Mouse (Mus musculus) heart, embryonic 11.5 days (tissue): ENCODE measurements at regions not wholly inside any gene's neighbourhood (a gene's known extent, or its start where the extent isn't known, plus 50 kb on each side); places are given as distances from the start of the nearest gene placed in this dataset.

Experiments
- ATAC-seq: fragments of 200-750 bp; cut with Nextera tagmentation; replicated peaks from 2 replicates; pipeline ENCODE4 v1.8.0; 2017; ENCODE audit warnings: moderate library complexity; ENCODE audit not compliant: insufficient number of reproducible peaks, low FRiP score, low TSS enrichment
- H3K27ac ChIP-seq: fragments of 300-500 bp; sonication (generic); 2 replicates; pipeline ENCODE4 v1.5.1; 2014; ENCODE audit warnings: mild to moderate bottlenecking, low read depth, low read length
- H3K27me3 ChIP-seq: fragments of 300-500 bp; sonication (generic); 2 replicates; pipeline ENCODE4 v1.6.1; 2014; ENCODE audit warnings: mild to moderate bottlenecking, low read length, mixed read lengths; ENCODE audit not compliant: control insufficient read depth, insufficient read depth
- H3K36me3 ChIP-seq: fragments of 300-500 bp; sonication (generic); 2 replicates; pipeline ENCODE4 v1.6.1; 2014; ENCODE audit warnings: mild to moderate bottlenecking, low read length, moderate library complexity, mixed read lengths; ENCODE audit not compliant: control insufficient read depth, insufficient read depth
- H3K4me1 ChIP-seq: fragments of 300-500 bp; sonication (generic); 2 replicates; pipeline ENCODE4 v1.6.1; 2014; ENCODE audit warnings: low read length; ENCODE audit not compliant: control insufficient read depth, insufficient read depth
- H3K4me2 ChIP-seq: fragments of 300-500 bp; sonication (generic); 2 replicates; pipeline ENCODE4 v1.6.1; 2014; ENCODE audit warnings: mild to moderate bottlenecking, moderate library complexity
- H3K4me3 ChIP-seq: fragments of 300-500 bp; sonication (generic); 2 replicates; pipeline ENCODE4 v1.5.1; 2014; ENCODE audit warnings: low read depth, low read length
- H3K9ac ChIP-seq: fragments of 300-500 bp; sonication (generic); 2 replicates; pipeline ENCODE4 v1.6.1; 2014; ENCODE audit warnings: mild to moderate bottlenecking, low read depth, low read length, moderate library complexity
- H3K9me3 ChIP-seq: fragments of 300-500 bp; sonication (generic); replicated peaks from 2 replicates; pipeline ENCODE4 v1.6.1; 2016; ENCODE audit warnings: low read length; ENCODE audit not compliant: control insufficient read depth
- WGBS: fragments of 180-500 bp; shearing (Covaris S2); extraction: QIAGEN DNeasy Blood & Tissue Kit; methylation state at CpG from one replicate; pipeline ENCODE4 v1.1.7; 2014; ENCODE audit not compliant: insufficient replicate concordance; 5-methylcytosine and 5-hydroxymethylcytosine counted together

DNA sequence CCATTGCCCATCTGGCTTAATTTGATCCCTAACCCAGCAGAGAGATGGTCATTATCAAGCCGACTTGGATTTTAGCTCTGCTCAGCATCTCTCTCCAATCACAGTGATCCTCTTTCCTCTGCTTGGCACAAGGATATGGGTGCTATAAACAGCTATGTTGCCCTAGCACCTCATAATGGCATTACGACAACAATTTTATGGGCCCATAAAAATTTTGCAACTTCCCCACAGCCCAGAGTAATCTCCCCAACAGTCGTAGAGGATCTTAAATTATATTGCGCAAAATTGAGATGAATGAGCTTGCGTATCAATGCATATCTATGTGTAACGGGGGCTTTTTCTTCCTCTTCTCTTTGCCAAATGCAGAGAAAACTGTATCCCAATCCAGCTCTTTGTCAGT lies 329.4 kb downstream of the Hlx start:
- ATAC-seq = no peak
- WGBS = 86% methylated on average over 6 of the region's 6 CpGs
- Histone ChIP-seq H3K4me3 (no peak overlapping the region), H3K36me3 (no peaks in the 10 kb centered on the region), H3K27ac (no peak overlapping the region), H3K9ac (no peak overlapping the region), H3K4me1 (no peaks in the 10 kb centered on the region), H3K9me3 (no peaks in the 10 kb centered on the region), H3K4me2 (no peak overlapping the region), H3K27me3 (no peaks in the 10 kb centered on the region)

DNA sequence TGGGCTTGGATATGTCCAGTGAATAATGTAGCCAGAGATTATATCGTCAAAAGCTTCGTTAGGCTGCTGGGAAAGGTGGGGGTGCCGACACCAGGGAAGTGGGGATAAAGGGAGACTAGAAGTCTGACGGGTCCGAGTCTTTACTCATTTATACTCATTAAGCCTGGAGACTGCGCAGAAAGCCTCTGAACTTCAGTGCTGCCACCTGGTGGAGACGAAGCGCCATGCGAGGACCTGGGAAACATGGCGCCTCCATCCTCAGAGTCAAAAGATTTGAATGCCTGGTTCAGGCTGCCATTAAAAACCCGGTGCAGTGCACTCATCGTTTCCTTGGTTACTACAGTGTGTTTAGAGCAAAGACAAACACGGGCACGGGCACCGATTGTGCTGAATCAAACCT lies 337.2 kb downstream of the Hlx start:
- Histone ChIP-seq H3K4me1 (no peaks in the 10 kb centered on the region), H3K4me2 (no peak overlapping the region; the same call in 1 of the 2 replicates), H3K9ac (no peak overlapping the region), H3K4me3 (no peak overlapping the region), H3K27ac (no peak overlapping the region), H3K9me3 (no peaks in the 10 kb centered on the region), H3K36me3 (no peaks in the 10 kb centered on the region), H3K27me3 (no peaks in the 10 kb centered on the region)
- 50% methylated on average over 15 of the region's 15 CpGs for WGBS
- ATAC-seq = no peak

DNA sequence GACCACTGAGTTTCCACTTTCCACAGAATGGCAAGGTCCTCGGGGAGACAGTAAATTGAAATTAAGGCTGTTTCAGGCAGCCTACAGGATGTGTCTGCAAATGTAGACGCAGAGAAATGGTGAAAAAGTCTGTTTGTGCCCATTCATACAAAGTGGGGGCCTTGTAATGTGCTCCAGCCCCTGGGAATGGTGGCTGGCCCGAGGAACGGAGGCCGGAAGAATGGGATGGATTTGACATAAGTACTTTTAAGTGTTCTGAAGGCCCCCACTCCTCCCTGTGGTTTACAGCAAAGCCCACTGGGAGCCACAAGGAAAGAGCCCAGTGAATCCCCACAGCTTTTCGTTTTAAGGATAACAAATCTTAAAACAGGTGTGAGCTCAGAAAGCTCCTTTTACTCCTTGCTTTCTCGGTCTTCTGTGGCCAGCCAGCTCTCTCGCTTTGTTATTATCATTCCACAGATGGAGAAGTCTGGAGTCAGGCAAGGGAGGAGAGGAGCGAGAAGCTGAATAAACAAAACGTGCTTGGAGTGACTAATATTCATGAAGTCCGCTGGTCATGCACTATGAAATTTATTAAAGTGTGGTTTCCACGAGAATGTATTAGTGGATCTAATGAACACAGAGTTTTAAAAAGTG lies 337.7 kb downstream of the Hlx start:
- no peak for ATAC-seq
- Histone ChIP-seq H3K4me1 (no peaks in the 10 kb centered on the region), H3K27ac (no peak overlapping the region), H3K4me2 (no peak overlapping the region; the same call in 1 of the 2 replicates), H3K36me3 (no peaks in the 10 kb centered on the region), H3K27me3 (no peaks in the 10 kb centered on the region), H3K9ac (no peak overlapping the region), H3K9me3 (no peaks in the 10 kb centered on the region), H3K4me3 (no peak overlapping the region)
- 76% methylated on average over 12 of the region's 12 CpGs for WGBS

DNA sequence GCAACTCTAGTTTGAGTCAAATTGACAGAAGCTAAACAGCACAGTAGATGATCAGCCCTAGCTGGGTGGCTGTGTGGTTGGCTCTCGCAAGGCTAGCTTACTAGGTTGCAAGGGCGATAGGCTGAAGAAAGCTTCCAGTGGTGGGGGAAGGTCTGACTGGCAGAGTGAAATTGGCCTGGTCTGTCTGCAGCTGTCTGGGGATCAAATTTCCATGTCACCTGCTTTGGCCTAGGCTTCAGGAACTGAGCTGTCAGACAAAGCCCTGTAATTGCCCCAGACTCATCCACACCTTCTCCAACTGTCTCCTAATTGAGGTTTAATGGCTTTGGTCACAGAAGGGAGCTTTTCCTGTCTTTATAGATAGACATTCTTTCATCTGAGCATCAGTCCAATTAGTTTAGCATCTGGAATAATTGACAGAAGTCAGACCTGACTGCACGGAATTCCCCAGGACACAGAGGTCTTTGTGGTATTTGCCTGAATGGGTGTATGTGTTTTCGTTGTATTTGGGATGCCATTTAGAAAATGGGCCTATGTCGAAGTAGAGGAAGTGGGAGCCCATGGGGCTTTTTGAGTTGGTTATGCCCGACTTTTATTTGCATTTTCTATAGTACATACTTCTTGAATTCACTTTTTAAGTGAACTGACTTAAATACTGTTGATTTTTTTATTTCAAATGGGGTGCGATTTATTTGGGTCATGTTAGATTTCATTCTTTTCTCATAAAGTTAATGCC lies 348.2 kb downstream of the Hlx start:
- no peaks in the 10 kb centered on the region for H3K4me1 ChIP-seq
- H3K9ac ChIP-seq = no peak overlapping the region
- no peak overlapping the region for H3K27ac ChIP-seq
- H3K4me2 ChIP-seq = no peak overlapping the region
- no peak for ATAC-seq
- H3K36me3 ChIP-seq = no peaks in the 10 kb centered on the region
- no peaks in the 10 kb centered on the region for H3K9me3 ChIP-seq
- H3K27me3 ChIP-seq = no peaks in the 10 kb centered on the region
- H3K4me3 ChIP-seq = no peak overlapping the region
- 67% methylated on average over 7 of the region's 7 CpGs for WGBS

DNA sequence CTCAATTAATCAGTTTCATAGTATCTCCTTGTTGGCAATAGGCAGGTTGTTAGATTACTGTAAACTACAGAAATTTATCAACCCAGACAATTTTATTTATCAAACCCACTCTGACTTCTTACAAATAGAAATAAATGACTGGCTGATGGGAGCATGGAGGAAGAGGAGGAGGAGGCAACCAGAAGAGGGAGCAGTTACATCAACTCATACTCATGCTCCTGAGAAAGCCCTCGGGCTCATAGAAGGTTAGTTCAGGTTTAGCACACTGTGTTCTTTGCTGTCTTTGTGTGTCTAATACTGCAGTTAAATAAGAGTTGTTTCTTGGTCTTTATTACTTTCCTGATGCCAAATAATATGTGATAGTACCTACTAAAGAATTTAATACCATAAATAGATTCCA lies 344.6 kb upstream of the 1700056E22Rik start:
- no peak for ATAC-seq
- WGBS = 74% methylated on average over 1 of the region's 1 CpGs
- no peak overlapping the region for H3K4me3 ChIP-seq
- no peaks in the 10 kb centered on the region for H3K36me3 ChIP-seq
- H3K27ac ChIP-seq = no peak overlapping the region
- no peak overlapping the region for H3K9ac ChIP-seq
- H3K9me3 ChIP-seq = no peaks in the 10 kb centered on the region
- H3K4me2 ChIP-seq = no peak overlapping the region
- no peaks in the 10 kb centered on the region for H3K27me3 ChIP-seq
- no peaks in the 10 kb centered on the region for H3K4me1 ChIP-seq

DNA sequence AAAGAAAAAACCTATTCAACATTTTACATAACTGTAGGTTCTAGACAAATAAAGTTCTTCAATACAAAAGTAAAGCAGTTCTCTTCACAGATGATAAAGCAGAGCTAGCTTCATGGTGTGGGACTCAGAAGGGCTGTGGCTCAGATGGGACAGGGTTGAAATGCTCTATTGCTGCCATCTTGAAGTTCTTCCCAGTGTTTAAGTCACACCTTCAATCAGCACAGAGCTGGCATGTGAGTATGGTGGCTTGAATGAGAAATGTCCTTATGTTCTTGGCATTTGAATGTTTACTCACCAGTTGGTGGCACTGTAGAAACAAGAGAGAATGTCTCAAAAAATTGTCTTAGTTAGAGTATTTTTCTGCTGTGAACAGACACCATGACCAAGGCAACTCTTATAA lies 330.9 kb upstream of the 1700056E22Rik start:
- Histone ChIP-seq H3K27me3 (no peaks in the 10 kb centered on the region), H3K9ac (no peak overlapping the region), H3K27ac (no peak overlapping the region), H3K4me2 (no peak overlapping the region), H3K9me3 (no peaks in the 10 kb centered on the region), H3K4me1 (no peaks in the 10 kb centered on the region), H3K36me3 (no peaks in the 10 kb centered on the region), H3K4me3 (no peak overlapping the region)
- ATAC-seq = no peak

DNA sequence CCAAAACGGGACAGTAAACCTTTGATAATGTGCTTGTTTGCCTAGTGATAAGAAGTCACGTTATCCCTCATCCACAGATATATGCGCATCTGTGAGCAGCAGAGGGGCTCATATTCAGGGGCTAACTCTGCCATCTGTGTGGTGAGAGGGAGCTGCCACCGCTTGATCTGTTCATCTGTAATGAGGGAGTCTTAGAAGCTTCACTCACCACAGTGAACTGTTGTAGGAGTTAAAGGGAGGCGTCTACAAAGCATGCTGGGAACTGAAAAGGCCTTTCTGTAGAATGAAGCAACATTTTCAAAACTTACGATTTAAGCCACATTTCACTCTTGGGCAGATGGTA lies 324.1 kb upstream of the 1700056E22Rik start:
- ATAC-seq = no peak
- Histone ChIP-seq H3K4me1 (0 out of 2 replicates have a peak, but pooled peaks cover 5% of the 10 kb centered on the region), H3K4me3 (no peak overlapping the region), H3K4me2 (no peak overlapping the region), H3K36me3 (no peaks in the 10 kb centered on the region), H3K27me3 (no peaks in the 10 kb centered on the region), H3K9ac (no peak overlapping the region), H3K27ac (no peak overlapping the region), H3K9me3 (no peaks in the 10 kb centered on the region)
- WGBS = 49% methylated on average over 6 of the region's 6 CpGs

DNA sequence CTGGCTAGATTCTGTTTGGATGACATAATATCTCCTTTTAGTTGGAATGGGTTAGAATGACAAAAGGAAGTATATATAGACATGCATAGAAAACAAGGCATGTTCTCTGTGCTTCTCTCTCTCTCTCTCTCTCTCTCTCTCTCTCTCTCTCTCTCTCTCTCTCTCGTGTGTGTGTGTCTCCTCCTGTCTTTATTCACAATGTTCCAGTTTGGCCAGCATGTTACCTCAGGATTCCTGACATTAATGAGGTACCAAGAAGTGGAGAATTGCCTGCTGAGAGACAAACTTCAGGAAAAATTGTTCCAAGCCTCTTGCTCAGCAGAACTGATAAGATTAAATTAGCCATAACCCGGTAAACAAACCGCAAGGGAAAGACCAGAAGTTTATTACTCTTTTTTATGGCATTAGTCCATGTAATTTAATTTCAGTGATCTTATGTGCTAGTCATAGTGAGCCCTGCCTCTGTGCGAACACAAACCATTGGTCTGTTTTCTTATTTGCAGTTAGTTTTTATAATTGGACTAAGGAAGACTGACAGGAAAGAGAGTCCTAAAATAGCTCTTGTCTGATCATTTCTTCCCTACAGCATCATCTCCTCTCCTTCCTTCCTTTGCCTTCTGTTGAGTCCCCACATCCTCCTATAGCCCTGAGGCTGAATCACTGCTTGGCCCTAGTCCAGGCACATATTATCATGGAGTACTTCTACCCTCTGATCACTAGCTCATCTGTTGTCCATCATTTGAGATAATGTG lies 323.5 kb upstream of the 1700056E22Rik start:
- H3K9me3 ChIP-seq = no peaks in the 10 kb centered on the region
- H3K4me2 ChIP-seq = no peak overlapping the region
- no peak for ATAC-seq
- H3K36me3 ChIP-seq = no peaks in the 10 kb centered on the region
- H3K4me3 ChIP-seq = no peak overlapping the region
- no peak overlapping the region for H3K9ac ChIP-seq
- H3K27me3 ChIP-seq = no peaks in the 10 kb centered on the region
- H3K4me1 ChIP-seq = 0 out of 2 replicates have a peak, but pooled peaks cover 5% of the 10 kb centered on the region
- no peak overlapping the region for H3K27ac ChIP-seq
- 58% methylated on average over 4 of the region's 4 CpGs for WGBS
